Mouse (Mus musculus) ES-Bruce4 (cell line): ENCODE measurements around the gene Stard3.

Source experiments
- CTCF ChIP-seq: IDR thresholded peaks from one replicate; pipeline ENCODE4 v1.8.1; 2011; ENCODE audit warnings: low read depth, low read length
- EP300 ChIP-seq: IDR thresholded peaks from 2 replicates; pipeline ENCODE4 v1.6.1; 2011; ENCODE audit warnings: low read depth, low read length; ENCODE audit not compliant: insufficient read depth
- POLR2A ChIP-seq: IDR thresholded peaks from one replicate; pipeline ENCODE4 v1.8.1; 2011; ENCODE audit warnings: low read length; ENCODE audit not compliant: insufficient read depth

- TF ChIP-seq POLR2A, result no peak
- no peak for TF ChIP-seq CTCF
- TF ChIP-seq EP300, result no peak
Measured at GRCm38 (mm10) chr11:98322159-98322558, 36.0 kb upstream of the Stard3 start.
